Mouse (Mus musculus) heart, postnatal 0 days (tissue): Measurements from ENCODE around the gene Slc7a7. TPM values are rescaled to one million over a fixed set of nuclear protein-coding genes. Genes with fewer than 3 reads are reported as not detected.

Source experiments
- ATAC-seq: fragments of 200-750 bp; cut with Nextera tagmentation; 2 replicates; pipeline ENCODE4 v1.8.0; 2017; ENCODE audit warnings: low read depth, moderate number of reproducible peaks, moderate library complexity; ENCODE audit not compliant: insufficient read depth
- DNase-seq: peaks from one replicate; pipeline ENCODE4 v3.0.0-alpha.2; 2016; ENCODE audit warnings: low spot score
- H3K27ac ChIP-seq: fragments of 300-500 bp; sonication (generic); 2 replicates; pipeline ENCODE4 v1.5.1; 2014; ENCODE audit warnings: low read depth, mild to moderate bottlenecking
- H3K27me3 ChIP-seq: fragments of 300-500 bp; sonication (generic); 2 replicates; pipeline ENCODE4 v1.6.1; 2014; ENCODE audit warnings: low read length, mixed read lengths; ENCODE audit not compliant: control insufficient read depth, insufficient read depth
- H3K36me3 ChIP-seq: fragments of 300-500 bp; sonication (generic); replicated peaks from 2 replicates; pipeline ENCODE4 v1.6.1; 2014; ENCODE audit warnings: low read length, mixed read lengths; ENCODE audit not compliant: control insufficient read depth, insufficient read depth
- H3K4me1 ChIP-seq: fragments of 300-500 bp; sonication (generic); 2 replicates; pipeline ENCODE4 v1.6.1; 2014; ENCODE audit warnings: antibody characterized with exemption; ENCODE audit not compliant: control insufficient read depth, insufficient read depth
- H3K4me2 ChIP-seq: fragments of 300-500 bp; sonication (generic); 2 replicates; pipeline ENCODE4 v1.6.1; 2014; ENCODE audit warnings: low read depth, mild to moderate bottlenecking, low read length, moderate library complexity
- H3K4me3 ChIP-seq: fragments of 300-500 bp; sonication (generic); 2 replicates; pipeline ENCODE4 v1.5.1; 2014; ENCODE audit warnings: low read depth, low read length
- H3K9ac ChIP-seq: fragments of 300-500 bp; sonication (generic); replicated peaks from 2 replicates; pipeline ENCODE4 v1.6.1; 2014; ENCODE audit warnings: low read depth, low read length, mixed read lengths
- H3K9me3 ChIP-seq: fragments of 300-500 bp; sonication (generic); replicated peaks from 2 replicates; pipeline ENCODE4 v1.6.1; 2016; ENCODE audit warnings: low read length; ENCODE audit not compliant: control insufficient read depth
- CTCF ChIP-seq: IDR thresholded peaks from 2 replicates; pipeline ENCODE4 v1.5.1; 2016; ENCODE audit warnings: antibody characterized with exemption, control low read depth, low read depth
- EP300 ChIP-seq: IDR thresholded peaks from 2 replicates; pipeline ENCODE4 v1.6.1; 2016; ENCODE audit warnings: antibody characterized with exemption, low read depth
- whole genome bisulfite sequencing: fragments of 180-500 bp; shearing (Covaris S2); extraction: QIAGEN DNeasy Blood & Tissue Kit; methylation state at CpG from one replicate; pipeline ENCODE4 v1.1.7; 2014; 5-methylcytosine and 5-hydroxymethylcytosine counted together
- polyA plus RNA-seq: library from polyadenylated mRNA; unstranded; fragments of >200 nt; fragmentation: Nextera tagmentation; extraction: Ambion mirVana; gene quantifications from 2 replicates; pipeline ENCODE4 v1.2.1, GENCODE M21; 2015
- total RNA-seq: library from RNA; depleted of rRNA; stranded (reverse); fragments of >200 nt; gene quantifications from 2 replicates; pipeline ENCODE4 v1.2.3, GENCODE M21; 2014; ENCODE audit warnings: low replicate concordance

Gene Slc7a7
- total and polyA plus RNA-seq, 2 experiments from 2014 or later, result 6.7 to 11.3 TPM

- H3K4me1 ChIP-seq, result peaks cover 7% of the 10 kb centered on the region; the same call in 1 of the 2 replicates
- TF ChIP-seq EP300 (no peak), CTCF (peak; percentile 87)
- H3K9ac ChIP-seq, result no peak overlapping the region
- peak; percentile 65 for DNase-seq
- no peaks in the 10 kb centered on the region for H3K27me3 ChIP-seq
- H3K4me2 ChIP-seq, result no peak overlapping the region
- no peak for ATAC-seq
- no peak overlapping the region for H3K4me3 ChIP-seq
- no peaks in the 10 kb centered on the region for H3K36me3 ChIP-seq
- H3K9me3 ChIP-seq, result no peaks in the 10 kb centered on the region
- peak overlapping the region; percentile 35 for H3K27ac ChIP-seq
- WGBS, result 46% methylated on average over 2 of the region's 2 CpGs
Observed at GRCm38 (mm10) chr14:54412629-54413170, 4.9 kb downstream of the Slc7a7 start.

GRCm38 (mm10) chr14:54412000-54412576 lies 5.5 kb downstream of the Slc7a7 start:
- DNase-seq, result no peak
- Histone ChIP-seq H3K4me2 (no peak overlapping the region), H3K36me3 (no peaks in the 10 kb centered on the region), H3K27ac (no peak overlapping the region), H3K4me3 (no peak overlapping the region), H3K4me1 (peaks cover 7% of the 10 kb centered on the region; the same call in 1 of the 2 replicates), H3K9me3 (no peaks in the 10 kb centered on the region), H3K27me3 (no peaks in the 10 kb centered on the region), H3K9ac (no peak overlapping the region)
- TF ChIP-seq CTCF (no peak), EP300 (no peak)
- whole genome bisulfite sequencing, result 62% methylated on average over 9 of the region's 9 CpGs
- ATAC-seq, result no peak

- peaks cover 7% of the 10 kb centered on the region; the same call in 1 of the 2 replicates for H3K4me1 ChIP-seq
- peak; percentile 54 for ATAC-seq
- H3K4me2 ChIP-seq, result peak overlapping the region; percentile 37
- no peaks in the 10 kb centered on the region for H3K36me3 ChIP-seq
- no peaks in the 10 kb centered on the region for H3K27me3 ChIP-seq
- DNase-seq, result peak; percentile 43
- H3K27ac ChIP-seq, result peak overlapping the region; percentile 73
- peak overlapping the region; percentile 14; the same call in 1 of the 2 replicates for H3K9ac ChIP-seq
- H3K9me3 ChIP-seq, result no peaks in the 10 kb centered on the region
- WGBS, result 33% methylated on average over 17 of the region's 17 CpGs
- peak overlapping the region; percentile 3; the same call in 1 of the 2 replicates for H3K4me3 ChIP-seq
- no peak for TF ChIP-seq CTCF
- no peak for TF ChIP-seq EP300
Observed at GRCm38 (mm10) chr14:54409980-54410810, 7.4 kb downstream of the Slc7a7 start.

GRCm38 (mm10) chr14:54409057-54409645 lies 8.4 kb downstream of the Slc7a7 start:
- peak overlapping the region; percentile 37 for H3K4me2 ChIP-seq
- no peaks in the 10 kb centered on the region for H3K36me3 ChIP-seq
- WGBS, result 79% methylated on average over 7 of the region's 7 CpGs
- H3K27me3 ChIP-seq, result no peaks in the 10 kb centered on the region
- ATAC-seq (no peak), DNase-seq (no peak)
- no peaks in the 10 kb centered on the region for H3K9me3 ChIP-seq
- H3K27ac ChIP-seq, result peak overlapping the region; percentile 73
- TF ChIP-seq EP300, result no peak
- no peak for TF ChIP-seq CTCF
- H3K4me3 ChIP-seq, result no peak overlapping the region
- peak overlapping the region; percentile 14; the same call in 1 of the 2 replicates for H3K9ac ChIP-seq
- peaks cover 7% of the 10 kb centered on the region; the same call in 1 of the 2 replicates for H3K4me1 ChIP-seq

- Histone ChIP-seq H3K4me1 (0 out of 2 replicates have a peak, but pooled peaks cover under 1% of the 10 kb centered on the region), H3K27ac (no peak overlapping the region), H3K4me3 (no peak overlapping the region), H3K27me3 (no peaks in the 10 kb centered on the region), H3K9me3 (no peaks in the 10 kb centered on the region), H3K36me3 (no peaks in the 10 kb centered on the region), H3K4me2 (peak overlapping the region; percentile 37; the same call in 1 of the 2 replicates), H3K9ac (no peak overlapping the region)
- WGBS, result 86% methylated on average over 25 of the region's 25 CpGs
- ATAC-seq (no peak), DNase-seq (no peak)
- no peak for TF ChIP-seq EP300
- peak; percentile 11; the same call in 1 of the 2 replicates for TF ChIP-seq CTCF
Observed at GRCm38 (mm10) chr14:54408336-54409056, 9.1 kb downstream of the Slc7a7 start.
